Mouse (Mus musculus): ENCODE measurements at regions not wholly inside any gene's neighbourhood (a gene's known extent, or its start where the extent isn't known, plus 50 kb on each side); places are given as distances from the start of the nearest gene placed in this dataset.

- TF ChIP-seq CTCF (IDR thresholded peaks at IDR 0.05; ENCODE audit: low read depth, low read length) (no peak), TAL1 (conservative IDR thresholded peaks at IDR 0.05; ENCODE audit: low read depth, low read length) (no peak), GATA1 (IDR thresholded peaks at IDR 0.05; ENCODE audit: borderline replicate concordance, low read length) (no peak), POLR2AphosphoS5 (IDR thresholded peaks at IDR 0.05; ENCODE audit: insufficient replicate concordance, low read depth, low read length) (no peak), GATA2 (IDR thresholded peaks at IDR 0.05; ENCODE audit: borderline replicate concordance, low read depth, low read length) (no peak)
Measured at GRCm38 (mm10) chr11:31591037-31591554, 80.6 kb downstream of the Bod1 start.

Data from G1E (cell line).